Mouse (Mus musculus) ovary, postnatal 36 days (tissue): ENCODE data around the gene Lcn6.
"Not testable (repeated sequence)": the region's sequence is repeated elsewhere in the genome, so short reads cannot be mapped to it uniquely, and the experiment has no call there.

Source experiments
- DNase-seq: peaks from one replicate; pipeline ENCODE4 v3.0.0; 2022; ENCODE audit warnings: low spot score, mixed read lengths

The Lcn6 gene

GRCm38 (mm10) chr2:25676486-25676885, at the start of gene Lcn6:
Gene Lcn6, plus strand, starts transcription at chr2:25676786.
- no peak for DNase-seq

DNA sequence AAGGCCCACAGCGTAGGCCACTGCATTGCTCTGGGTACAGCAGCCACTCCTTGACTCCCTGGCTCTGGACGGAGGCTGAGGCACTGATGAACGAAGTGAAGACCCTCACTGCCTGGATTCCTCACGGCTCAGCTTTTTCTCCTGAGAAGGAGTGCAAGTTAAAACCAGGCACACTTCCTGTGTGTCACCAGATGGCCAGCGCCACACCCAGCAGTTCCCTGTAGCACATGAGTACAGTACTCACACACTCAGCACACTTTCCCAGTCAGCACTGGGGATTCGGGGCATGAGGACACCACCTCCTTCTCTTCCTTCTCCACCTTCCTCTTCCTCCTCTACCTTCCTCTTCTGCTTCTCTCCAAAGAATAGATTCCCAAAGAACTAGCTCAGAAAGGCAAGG, 48.8 kb upstream of the Lcn6 start, which contains the start of gene Fcna:
Gene Fcna, minus strand, starts transcription at position 220 of the 400 bp plus-strand sequence.
- no peak for DNase-seq

GRCm38 (mm10) chr2:25628738-25629137, 47.8 kb upstream of the Lcn6 start:
- DNase-seq: no peak

- DNase-seq: no peak
Observed at GRCm38 (mm10) chr2:25633616-25634015, 43.0 kb upstream of the Lcn6 start.

DNA sequence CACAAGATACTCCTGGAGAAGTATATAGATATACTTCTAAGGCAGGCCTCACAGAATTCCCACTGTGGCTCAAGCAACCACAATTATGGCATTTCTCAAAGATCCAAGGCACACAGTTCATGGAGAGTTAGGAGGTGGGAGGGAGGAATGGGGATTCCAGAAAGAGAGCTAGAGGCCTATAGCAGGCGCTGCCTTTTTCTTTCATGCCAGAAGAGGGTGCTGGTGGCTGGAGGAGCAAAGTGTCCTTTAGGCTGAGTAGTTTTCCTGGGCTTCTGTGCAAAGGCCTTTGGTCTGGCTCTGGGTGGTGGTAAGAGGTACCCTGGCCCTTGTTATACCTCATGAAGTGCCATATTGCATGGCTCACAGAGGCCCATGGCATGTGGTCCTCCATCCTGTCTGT, 42.5 kb upstream of the Lcn6 start:
- DNase-seq: no peak

GRCm38 (mm10) chr2:25639890-25640289, 36.7 kb upstream of the Lcn6 start:
- DNase-seq: peak; percentile 38

GRCm38 (mm10) chr2:25652902-25653301, 23.7 kb upstream of the Lcn6 start, which contains the start of gene Lcn8:
Gene Lcn8, plus strand, starts transcription at chr2:25653120.
- DNase-seq: no peak

DNA sequence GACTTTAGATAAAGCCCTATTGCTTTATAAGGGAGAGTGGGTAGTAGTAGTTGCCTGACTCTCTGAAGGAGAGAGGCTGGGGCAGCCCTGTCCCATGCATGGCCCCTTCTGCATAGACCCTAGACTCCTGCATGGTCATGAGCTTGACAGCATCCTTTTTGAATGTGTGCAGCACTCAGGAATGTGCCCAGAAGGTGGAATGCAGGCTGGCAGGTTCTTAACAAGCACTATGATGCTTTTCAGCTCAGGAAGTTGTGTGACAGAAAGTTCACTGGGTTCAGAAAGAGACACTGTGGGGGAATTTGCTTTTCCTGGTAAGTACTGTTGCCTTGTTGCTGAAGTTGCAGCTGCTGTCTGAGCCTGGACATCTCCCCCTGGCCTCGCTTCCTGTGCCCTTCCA, 22.1 kb upstream of the Lcn6 start:
- DNase-seq: no peak

GRCm38 (mm10) chr2:25656691-25657090, 19.9 kb upstream of the Lcn6 start:
- DNase-seq: no peak

GRCm38 (mm10) chr2:25657246-25657645, 19.3 kb upstream of the Lcn6 start:
- no peak for DNase-seq

GRCm38 (mm10) chr2:25657652-25658051, 18.9 kb upstream of the Lcn6 start, which contains the start of gene Lcn5:
Gene Lcn5, plus strand, starts transcription at chr2:25657952.
- no peak for DNase-seq

DNA sequence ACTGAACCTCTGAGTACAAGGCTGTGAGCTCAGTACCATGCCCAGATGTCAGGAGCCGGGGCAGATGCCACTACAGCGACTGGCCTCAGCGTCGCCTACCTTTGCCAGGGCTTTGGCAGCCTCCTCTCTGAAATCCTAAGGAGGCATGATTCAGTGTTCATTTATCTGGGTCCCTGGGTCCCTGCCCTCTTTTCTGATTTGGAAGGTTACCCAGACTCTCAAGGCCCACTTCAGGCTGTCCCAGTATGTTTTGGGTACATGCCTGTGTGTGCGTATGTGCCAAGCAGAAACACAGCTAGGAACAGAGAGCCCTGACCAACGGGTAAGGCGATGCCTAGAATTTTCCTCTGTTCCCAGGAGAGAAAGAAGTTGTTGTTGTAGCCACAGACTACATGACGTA, 16.3 kb upstream of the Lcn6 start:
- no peak for DNase-seq

GRCm38 (mm10) chr2:25661245-25661970, 15.2 kb upstream of the Lcn6 start:
- DNase-seq: no peak

- DNase-seq: peak; percentile 69
Observed at GRCm38 (mm10) chr2:25663511-25663910, 13.1 kb upstream of the Lcn6 start.

DNA sequence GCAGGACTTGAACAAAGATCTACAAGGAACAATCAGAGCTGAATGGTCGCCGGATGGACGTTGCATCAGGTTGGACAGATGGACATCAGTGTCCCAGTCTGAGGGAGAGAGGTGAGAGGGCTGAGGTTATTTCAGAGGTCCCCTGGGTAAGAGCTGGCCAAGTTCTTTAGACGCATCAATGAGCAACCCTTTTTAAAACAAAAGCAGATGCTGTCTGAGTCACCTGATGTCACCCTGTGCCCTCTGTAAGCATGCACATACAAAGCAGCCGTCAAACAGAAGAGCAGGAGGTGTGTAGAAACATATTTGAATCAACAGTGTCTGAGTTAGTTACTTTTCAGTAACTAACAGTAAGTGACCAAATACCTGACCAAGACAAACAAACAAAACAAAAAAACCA, 12.5 kb upstream of the Lcn6 start:
- DNase-seq: no peak

- DNase-seq: no peak
Observed at GRCm38 (mm10) chr2:25666516-25666915, 10.1 kb upstream of the Lcn6 start.

DNA sequence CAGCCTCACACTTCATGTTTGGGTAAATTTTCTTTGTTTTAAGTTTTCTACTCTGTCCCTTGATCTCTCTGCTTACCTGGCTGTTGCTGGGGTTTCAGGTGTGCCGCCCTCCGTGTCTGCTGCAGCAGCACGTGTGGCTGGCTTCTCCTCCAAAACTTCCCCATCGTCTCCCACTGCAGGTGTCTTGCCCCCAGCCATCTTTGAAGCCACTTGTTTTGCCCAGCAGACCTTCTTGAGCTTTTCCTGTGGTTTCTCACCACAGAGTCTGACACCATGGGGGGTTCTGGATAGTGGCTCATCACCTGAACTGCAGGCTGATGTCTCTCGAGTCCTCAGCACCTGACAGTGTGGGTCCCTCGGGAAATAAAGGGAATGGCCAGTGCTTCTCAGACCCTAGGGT, 3.0 kb downstream of the Lcn6 start:
- no peak for DNase-seq

GRCm38 (mm10) chr2:25682426-25682825, 5.8 kb downstream of the Lcn6 start, which contains the start of gene Lcn10:
Gene Lcn10, plus strand, starts transcription at chr2:25682726.
- no peak for DNase-seq

GRCm38 (mm10) chr2:25686941-25687340, 10.4 kb downstream of the Lcn6 start:
- no peak for DNase-seq

DNA sequence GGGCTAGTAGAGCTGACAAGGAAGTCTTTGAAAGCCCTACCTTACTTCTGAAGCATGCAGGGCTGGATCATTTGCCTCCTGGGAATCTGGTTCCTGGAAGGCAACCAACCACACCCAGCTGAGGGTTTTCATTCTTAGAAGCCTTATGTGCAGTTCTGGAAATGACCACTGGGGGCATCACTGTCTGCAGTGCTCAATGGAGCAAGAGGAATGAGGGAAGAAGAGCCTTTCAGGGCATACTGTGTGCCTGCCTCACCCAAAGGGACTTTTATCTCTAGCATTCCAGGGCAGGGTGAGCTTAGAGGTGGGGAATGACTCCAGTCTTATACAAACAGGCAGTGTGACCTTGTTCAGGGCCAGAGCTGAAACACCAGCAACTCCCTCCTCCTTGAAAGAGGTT, 18.0 kb downstream of the Lcn6 start:
- DNase-seq: peak; percentile 50

GRCm38 (mm10) chr2:25696951-25697350, 20.4 kb downstream of the Lcn6 start:
- DNase-seq: no peak

GRCm38 (mm10) chr2:25698696-25699095, 22.1 kb downstream of the Lcn6 start:
- no peak for DNase-seq

GRCm38 (mm10) chr2:25699743-25700142, 23.2 kb downstream of the Lcn6 start, which contains the start of gene Obp2a:
Gene Obp2a, plus strand, starts transcription at chr2:25700043.
- not testable (repeated sequence) for DNase-seq

DNA sequence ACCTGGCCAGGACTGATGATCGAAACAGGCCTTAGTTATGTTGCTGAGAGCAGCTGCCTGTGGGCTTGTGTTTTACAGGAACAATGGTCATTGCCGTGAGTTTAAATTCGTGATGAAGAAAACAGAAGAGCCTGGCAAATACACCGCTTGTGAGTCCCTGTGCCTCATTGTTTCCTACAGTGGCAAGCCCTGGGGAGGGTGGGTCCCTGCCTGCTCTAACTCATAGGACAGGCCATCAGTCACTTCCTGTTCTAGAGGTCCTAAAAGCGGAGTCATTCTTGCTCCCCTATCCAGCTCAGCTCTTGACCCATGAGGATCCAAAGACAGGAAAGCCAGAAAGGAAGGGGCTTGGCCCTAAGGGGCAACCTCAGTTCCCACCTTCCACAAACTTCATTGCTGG, 24.4 kb downstream of the Lcn6 start:
- DNase-seq: no peak
